Comparison of ENCODE assay signal across 33 mouse cellular contexts in genomic region chr10:116933794-116934193, GRCm38 (mm10). TPM values are rescaled to one million over a fixed set of nuclear protein-coding genes. Genes with fewer than 3 reads are reported as not detected.
DNase-seq lines count a peak whose midpoint lies in the region; ATAC-seq and TF ChIP-seq lines count a peak whose summit lies in the region.
"Had no signal": no experiment of that assay in that cellular context is flagged by ENCODE, and none has a peak within 500 bp of the region (broad histone marks: within the 10 kb centered on the region; RNA-seq: fewer than 3 reads in every experiment).

No protein-coding gene starts in this region.

- H3K9me3 ChIP-seq in intestine, postnatal 0 days (ENCODE audit: control insufficient read depth), result no peaks in the 10 kb centered on the region
- H3K9me3 ChIP-seq in intestine, embryonic 16.5 days (ENCODE audit: control insufficient read depth, low read length), result no peaks in the 10 kb centered on the region
- H3K9me3 ChIP-seq in midbrain, postnatal 0 days (ENCODE audit: low read length), result no peaks in the 10 kb centered on the region
- H3K9me3 ChIP-seq in midbrain, embryonic 14.5 days (ENCODE audit: control insufficient read depth, low read length), result no peaks in the 10 kb centered on the region; the same call in 1 of the 2 replicates
- H3K9me3 ChIP-seq: forebrain, embryonic 10.5 days; forebrain, embryonic 13.5 days; heart, embryonic 10.5 days; heart, embryonic 13.5 days; hindbrain, embryonic 12.5 days; hindbrain, embryonic 15.5 days had no signal

- no peak for DNase-seq in midbrain, postnatal 0 days (ENCODE audit: low spot score)
- no peak for DNase-seq in midbrain, embryonic 14.5 days
- peak; percentile 55 for DNase-seq in induced T-regulatory cell, adult 2 months (ENCODE audit: low read depth)
- peak; percentile 32 for DNase-seq in splenic B cell, adult 2 months (ENCODE audit: low read depth, low spot score)
- DNase-seq in right cerebral cortex, postnatal 14 days, result no peak
- DNase-seq in adrenal gland, postnatal 36 days, result no peak
- DNase-seq: adrenal gland, adult 2 months; adrenal gland, postnatal 14 days; cerebellum, adult 11-12 months; cerebellum, adult 8-10 months; cerebellum, postnatal 14 days; gastrocnemius, postnatal 10 days; gastrocnemius, postnatal 36 days; heart, adult 2 months; heart, postnatal 14 days; heart, postnatal 4 days had no signal

- TF ChIP-seq CTCF in intestine, postnatal 0 days (IDR thresholded peaks at IDR 0.05; ENCODE audit: low read depth), result 0 out of 2 replicates have a peak, but pooled peaks have one; percentile 16
- peak; percentile 13; the same call in 1 of the 2 replicates for TF ChIP-seq CTCF in midbrain, postnatal 0 days (IDR thresholded peaks at IDR 0.05)

- H3K4me1 ChIP-seq in intestine, postnatal 0 days (replicated peaks; ENCODE audit: control insufficient read depth, insufficient read depth, low read length), result no peaks in the 10 kb centered on the region
- no peaks in the 10 kb centered on the region for H3K4me1 ChIP-seq in intestine, embryonic 16.5 days (ENCODE audit: control insufficient read depth, insufficient read depth, low read length)
- H3K4me1 ChIP-seq in midbrain, postnatal 0 days (ENCODE audit: insufficient read depth, low read length), result no peaks in the 10 kb centered on the region
- H3K4me1 ChIP-seq in midbrain, embryonic 14.5 days (ENCODE audit: control insufficient read depth, insufficient read depth, low read length), result no peaks in the 10 kb centered on the region
- H3K4me1 ChIP-seq: forebrain, embryonic 10.5 days; forebrain, embryonic 13.5 days; hindbrain, embryonic 12.5 days; hindbrain, embryonic 15.5 days had no signal

- no peak overlapping the region for H3K4me2 ChIP-seq in intestine, postnatal 0 days (replicated peaks; ENCODE audit: low read depth)
- H3K4me2 ChIP-seq in intestine, embryonic 16.5 days (ENCODE audit: low read depth, low read length), result no peak overlapping the region
- H3K4me2 ChIP-seq in midbrain, postnatal 0 days (ENCODE audit: low read depth, low read length, poor library complexity, severe bottlenecking), result no peak overlapping the region
- no peak overlapping the region for H3K4me2 ChIP-seq in midbrain, embryonic 14.5 days (ENCODE audit: low read length)
- H3K4me2 ChIP-seq: forebrain, embryonic 13.5 days; heart, embryonic 13.5 days; hindbrain, embryonic 12.5 days; hindbrain, embryonic 15.5 days had no signal

- no peak overlapping the region for H3K9ac ChIP-seq in intestine, postnatal 0 days (ENCODE audit: low read depth, low read length)
- H3K9ac ChIP-seq in intestine, embryonic 16.5 days (ENCODE audit: low read depth, low read length), result no peak overlapping the region
- H3K9ac ChIP-seq in midbrain, postnatal 0 days (replicated peaks; ENCODE audit: low read length, poor library complexity, severe bottlenecking), result no peak overlapping the region
- H3K9ac ChIP-seq in midbrain, embryonic 14.5 days (replicated peaks; ENCODE audit: low read length), result no peak overlapping the region
- H3K9ac ChIP-seq: forebrain, embryonic 13.5 days; heart, embryonic 13.5 days; hindbrain, embryonic 12.5 days; hindbrain, embryonic 15.5 days had no signal

- H3K27ac ChIP-seq in intestine, postnatal 0 days (ENCODE audit: low read depth, low read length), result no peak overlapping the region
- H3K27ac ChIP-seq in intestine, embryonic 16.5 days (ENCODE audit: low read length), result no peak overlapping the region
- H3K27ac ChIP-seq in midbrain, postnatal 0 days (ENCODE audit: low read depth, low read length), result no peak overlapping the region
- H3K27ac ChIP-seq in midbrain, embryonic 14.5 days (replicated peaks; ENCODE audit: low read depth, low read length), result no peak overlapping the region
- H3K27ac ChIP-seq: forebrain, embryonic 10.5 days; forebrain, embryonic 13.5 days; heart, adult 2 months; heart, embryonic 10.5 days; heart, embryonic 13.5 days; hindbrain, embryonic 12.5 days; hindbrain, embryonic 15.5 days had no signal

- WGBS in intestine, postnatal 0 days, result 92% methylated on average over 7 of the region's 7 CpGs
- WGBS in intestine, embryonic 16.5 days, result 89% methylated on average over 7 of the region's 7 CpGs
- 93% methylated on average over 7 of the region's 7 CpGs for WGBS in midbrain, postnatal 0 days
- WGBS in midbrain, embryonic 14.5 days, result 95% methylated on average over 7 of the region's 7 CpGs

- no peak overlapping the region for H3K4me3 ChIP-seq in intestine, postnatal 0 days (ENCODE audit: low read depth, low read length)
- H3K4me3 ChIP-seq in intestine, embryonic 16.5 days (ENCODE audit: low read length), result no peak overlapping the region
- no peak overlapping the region for H3K4me3 ChIP-seq in midbrain, postnatal 0 days (ENCODE audit: low read depth, low read length)
- no peak overlapping the region for H3K4me3 ChIP-seq in midbrain, embryonic 14.5 days (replicated peaks; ENCODE audit: low read depth, low read length)
- H3K4me3 ChIP-seq: forebrain, embryonic 10.5 days; forebrain, embryonic 13.5 days; heart, adult 2 months; heart, embryonic 10.5 days; heart, embryonic 13.5 days; hindbrain, embryonic 12.5 days; hindbrain, embryonic 15.5 days had no signal

- H3K36me3 ChIP-seq in intestine, postnatal 0 days (ENCODE audit: control insufficient read depth, insufficient read depth), result peaks cover 39% of the 10 kb centered on the region
- peaks cover 8% of the 10 kb centered on the region for H3K36me3 ChIP-seq in intestine, embryonic 16.5 days (ENCODE audit: control insufficient read depth, insufficient read depth, low read length)
- peaks cover 15% of the 10 kb centered on the region for H3K36me3 ChIP-seq in midbrain, postnatal 0 days (ENCODE audit: insufficient read depth, low read length)
- H3K36me3 ChIP-seq in midbrain, embryonic 14.5 days (ENCODE audit: control insufficient read depth, insufficient read depth, low read length), result peaks cover 34% of the 10 kb centered on the region
- H3K36me3 ChIP-seq in splenic B cell, adult 2 months (ENCODE audit: control insufficient read depth, insufficient read depth, low read length, poor library complexity, severe bottlenecking), result peaks cover 4% of the 10 kb centered on the region

- H3K27me3 ChIP-seq in intestine, postnatal 0 days (replicated peaks; ENCODE audit: control insufficient read depth, insufficient read depth, low read length), result no peaks in the 10 kb centered on the region
- H3K27me3 ChIP-seq in intestine, embryonic 16.5 days (replicated peaks; ENCODE audit: control insufficient read depth, insufficient read depth, low read length), result no peaks in the 10 kb centered on the region
- no peaks in the 10 kb centered on the region for H3K27me3 ChIP-seq in midbrain, postnatal 0 days (ENCODE audit: insufficient read depth, low read length)
- H3K27me3 ChIP-seq in midbrain, embryonic 14.5 days (ENCODE audit: control insufficient read depth, insufficient read depth, low read length), result no peaks in the 10 kb centered on the region
- H3K27me3 ChIP-seq in splenic B cell, adult 2 months (ENCODE audit: control insufficient read depth, insufficient read depth, low read length, poor library complexity, severe bottlenecking), result no peaks in the 10 kb centered on the region
- H3K27me3 ChIP-seq: forebrain, embryonic 13.5 days; heart, embryonic 13.5 days; hindbrain, embryonic 12.5 days; hindbrain, embryonic 15.5 days had no signal

- no peak for ATAC-seq in intestine, postnatal 0 days
- ATAC-seq in intestine, embryonic 16.5 days, result no peak
- no peak for ATAC-seq in midbrain, postnatal 0 days (ENCODE audit: low FRiP score)
- no peak for ATAC-seq in midbrain, embryonic 14.5 days (ENCODE audit: low FRiP score, low TSS enrichment)
- ATAC-seq: forebrain, embryonic 13.5 days; forebrain, embryonic 16.5 days had no signal

RNA-seq across cellular contexts. Expression of gene Rab3ip, which starts 16.8 kb away (rescaled TPM):
- polyA plus RNA-seq in intestine, postnatal 0 days (2015; fragmentation: Nextera tagmentation; extraction: Ambion mirVana), result 20.9 and 21.9 TPM in 2 replicates
- 32.8 and 34.4 TPM in 2 replicates for polyA plus RNA-seq in intestine, embryonic 16.5 days (2015; fragmentation: Nextera tagmentation; extraction: Ambion mirVana)
- total RNA-seq in midbrain, postnatal 0 days (2014; rRNA removed), result 99.8 and 142 TPM in 2 replicates
- 34.4 and 34.6 TPM in 2 replicates for polyA plus RNA-seq in midbrain, postnatal 0 days (2015; fragmentation: Nextera tagmentation; extraction: Ambion mirVana)
- 40.4 and 41.6 TPM in 2 replicates for polyA plus RNA-seq in midbrain, embryonic 14.5 days (2014; fragmentation: Nextera tagmentation; extraction: Ambion mirVana)
- total RNA-seq in adrenal gland, postnatal 36 days (2021), result 10 to 100 TPM; 35.4 to 51.5 TPM

RNA-seq across cellular contexts. Expression of gene Myrfl, which starts 37.1 kb away (rescaled TPM):
- polyA plus RNA-seq in intestine, postnatal 0 days (2015; fragmentation: Nextera tagmentation; extraction: Ambion mirVana), result 7.3 and 9.5 TPM in 2 replicates
- polyA plus RNA-seq in intestine, embryonic 16.5 days (2015; fragmentation: Nextera tagmentation; extraction: Ambion mirVana), result 9.4 and 10.2 TPM in 2 replicates
- 0.11 TPM in 1 of 2 replicates, not detected in the other for total RNA-seq in midbrain, postnatal 0 days (2014; rRNA removed)
- 0.09 TPM in 2 replicates for polyA plus RNA-seq in midbrain, postnatal 0 days (2015; fragmentation: Nextera tagmentation; extraction: Ambion mirVana)
- polyA plus RNA-seq in midbrain, embryonic 14.5 days (2014; fragmentation: Nextera tagmentation; extraction: Ambion mirVana), result 0.14 TPM in 1 of 2 replicates, not detected in the other
- total RNA-seq in adrenal gland, postnatal 36 days (2021), result under 1 TPM in 1 of 2 experiments, not detected in 1; 0.10 TPM
- total RNA-seq: adrenal gland, postnatal 14 days; granulocyte monocyte progenitor cell, adult 5-6 weeks; MEL had no signal
- polyA plus RNA-seq: C2C12; forebrain, embryonic 10.5 days had no signal

RNA-seq across cellular contexts. Expression of gene Gm10271, which starts 38.6 kb away (rescaled TPM):
- polyA plus RNA-seq in intestine, postnatal 0 days (2015; fragmentation: Nextera tagmentation; extraction: Ambion mirVana), result not detected in 2 replicates
- polyA plus RNA-seq in intestine, embryonic 16.5 days (2015; fragmentation: Nextera tagmentation; extraction: Ambion mirVana), result not detected in 2 replicates
- total RNA-seq in midbrain, postnatal 0 days (2014; rRNA removed), result not detected in 2 replicates
- polyA plus RNA-seq in midbrain, postnatal 0 days (2015; fragmentation: Nextera tagmentation; extraction: Ambion mirVana), result not detected in 2 replicates
- not detected in 2 replicates for polyA plus RNA-seq in midbrain, embryonic 14.5 days (2014; fragmentation: Nextera tagmentation; extraction: Ambion mirVana)
- total RNA-seq in adrenal gland, postnatal 36 days (2021), result not detected
- total RNA-seq: adrenal gland, adult 2 months; adrenal gland, postnatal 14 days; gastrocnemius, adult 18-20 months; gastrocnemius, postnatal 10 days; gastrocnemius, postnatal 36 days; granulocyte monocyte progenitor cell, adult 5-6 weeks; heart, adult 2 months; heart, postnatal 14 days; heart, postnatal 4 days; MEL had no signal
- polyA plus RNA-seq: adrenal gland, adult 2 months; brain, embryonic 14.5 days; C2C12; embryonic facial prominence, embryonic 11.5 days; embryonic facial prominence, embryonic 14.5 days; forebrain, embryonic 10.5 days; forebrain, embryonic 13.5 days; forebrain, embryonic 16.5 days; heart, adult 2 months; heart, embryonic 10.5 days; heart, embryonic 13.5 days; heart, embryonic 16.5 days; hindbrain, embryonic 12.5 days; hindbrain, embryonic 15.5 days had no signal

RNA-seq across cellular contexts. Expression of gene Best3, which starts 52.3 kb away (rescaled TPM):
- not detected in 2 replicates for polyA plus RNA-seq in intestine, postnatal 0 days (2015; fragmentation: Nextera tagmentation; extraction: Ambion mirVana)
- not detected in 2 replicates for polyA plus RNA-seq in intestine, embryonic 16.5 days (2015; fragmentation: Nextera tagmentation; extraction: Ambion mirVana)
- total RNA-seq in midbrain, postnatal 0 days (2014; rRNA removed), result 0.27 TPM in 1 of 2 replicates, not detected in the other
- 0.11 and 0.13 TPM in 2 replicates for polyA plus RNA-seq in midbrain, postnatal 0 days (2015; fragmentation: Nextera tagmentation; extraction: Ambion mirVana)
- 0.12 TPM in 1 of 2 replicates, not detected in the other for polyA plus RNA-seq in midbrain, embryonic 14.5 days (2014; fragmentation: Nextera tagmentation; extraction: Ambion mirVana)
- under 1 TPM; 0.23 to 0.33 TPM for total RNA-seq in adrenal gland, postnatal 36 days (2021)
- total RNA-seq: granulocyte monocyte progenitor cell, adult 5-6 weeks; MEL had no signal
- polyA plus RNA-seq: forebrain, embryonic 10.5 days; forebrain, embryonic 16.5 days had no signal

Comparison
In these comparisons a context has a peak if more than half of its experiments do, and no peak if none do; other contexts are left out.
1. DNase-seq: peak in induced T-regulatory cell, adult 2 months (single experiment) and splenic B cell, adult 2 months (single experiment); none in midbrain, postnatal 0 days (single experiment), midbrain, embryonic 14.5 days (single experiment), right cerebral cortex, postnatal 14 days (single experiment) and adrenal gland, postnatal 36 days (0 of 2).